Mouse (Mus musculus): ENCODE data around the gene Gstp1.

- no peak for TF ChIP-seq POLR2A (IDR thresholded peaks at IDR 0.05; ENCODE audit: borderline replicate concordance, control insufficient read depth, low read depth, low read length)
- no peak for TF ChIP-seq CTCF (IDR thresholded peaks at IDR 0.05; ENCODE audit: control insufficient read depth, insufficient read depth, low read length)
Measured at GRCm38 (mm10) chr19:4003641-4004040, 34.1 kb downstream of the Gstp1 start.

Data from bone marrow, adult 2 months (tissue).